Mouse (Mus musculus) E14TG2a.4 (cell line): ENCODE data around the gene B4galnt3.
A peak's percentile ranks its signal among the peaks of the same experiment; 100 is the strongest.

Experiments
- H3K27me3 ChIP-seq: 2 replicates; pipeline ENCODE4 v1.6.1; 2014; ENCODE audit warnings: low read length, control low read depth; ENCODE audit not compliant: insufficient read depth
- H3K36me3 ChIP-seq: 2 replicates; pipeline ENCODE4 v1.6.1; 2014; ENCODE audit warnings: low read length, control low read depth; ENCODE audit not compliant: insufficient read depth
- H3K4me1 ChIP-seq: replicated peaks from 2 replicates; pipeline ENCODE4 v1.6.1; 2014; ENCODE audit warnings: low read depth, low read length, control low read depth
- H3K4me3 ChIP-seq: replicated peaks from 2 replicates; pipeline ENCODE4 v1.5.1; 2014; ENCODE audit warnings: mild to moderate bottlenecking, low read length
- H3K9me3 ChIP-seq: 2 replicates; pipeline ENCODE4 v1.6.1; 2014; ENCODE audit warnings: low read length, control low read depth
- CTCF ChIP-seq: conservative IDR thresholded peaks from 2 replicates; pipeline ENCODE4 v1.5.1; 2014; ENCODE audit warnings: low read length
- NANOG ChIP-seq: IDR thresholded peaks from 2 replicates; pipeline ENCODE4 v1.6.1; 2014; ENCODE audit warnings: borderline replicate concordance, low read length, mixed read lengths
- POU5F1 ChIP-seq: IDR thresholded peaks from 2 replicates; pipeline ENCODE4 v1.6.1; 2014; ENCODE audit warnings: low read length, borderline replicate concordance

Gene B4galnt3

DNA sequence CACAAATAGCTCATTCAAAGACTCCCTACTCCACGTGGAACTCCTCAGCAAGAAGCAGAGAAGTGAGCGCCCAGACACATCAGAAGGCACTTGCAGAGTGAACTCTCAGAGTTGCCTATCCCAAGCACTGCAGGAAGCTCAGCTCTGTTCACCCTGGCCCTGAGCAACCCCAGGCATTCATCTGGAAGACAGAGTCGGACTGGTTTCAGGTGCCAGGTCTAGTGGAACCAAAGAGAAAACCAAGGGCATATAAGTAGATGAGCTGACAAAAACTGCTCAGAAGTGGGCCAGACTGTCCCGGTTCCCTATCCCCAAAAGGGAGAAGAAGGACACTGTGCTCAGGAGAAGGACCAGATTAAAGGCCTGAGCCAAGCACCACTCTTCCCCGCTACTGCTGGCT is 44.5 kb downstream of the B4galnt3 start:
- H3K27me3 ChIP-seq: no peaks in the 10 kb centered on the region
- peaks cover 14% of the 10 kb centered on the region for H3K4me1 ChIP-seq
- peaks cover 25% of the 10 kb centered on the region for H3K36me3 ChIP-seq
- TF ChIP-seq POU5F1 (no peak), CTCF (no peak), NANOG (no peak)
- no peak overlapping the region for H3K4me3 ChIP-seq
- no peaks in the 10 kb centered on the region for H3K9me3 ChIP-seq

- no peaks in the 10 kb centered on the region for H3K27me3 ChIP-seq
- peaks cover 25% of the 10 kb centered on the region for H3K36me3 ChIP-seq
- H3K4me1 ChIP-seq: peaks cover 16% of the 10 kb centered on the region
- no peak for TF ChIP-seq CTCF
- TF ChIP-seq NANOG: no peak
- no peak for TF ChIP-seq POU5F1
- no peaks in the 10 kb centered on the region for H3K9me3 ChIP-seq
- H3K4me3 ChIP-seq: no peak overlapping the region
These were observed 47.7 kb downstream of the B4galnt3 start for GRCm38 (mm10) chr6:120246676-120247075.

- H3K4me1 ChIP-seq: peaks cover 26% of the 10 kb centered on the region
- no peaks in the 10 kb centered on the region for H3K27me3 ChIP-seq
- TF ChIP-seq POU5F1 (no peak), NANOG (no peak), CTCF (no peak)
- H3K9me3 ChIP-seq: no peaks in the 10 kb centered on the region
- H3K4me3 ChIP-seq: no peak overlapping the region
- peaks cover 17% of the 10 kb centered on the region for H3K36me3 ChIP-seq
These were observed 51.1 kb downstream of the B4galnt3 start for GRCm38 (mm10) chr6:120243250-120243649.

- no peaks in the 10 kb centered on the region for H3K9me3 ChIP-seq
- TF ChIP-seq NANOG: no peak
- H3K4me3 ChIP-seq: no peak overlapping the region
- peaks cover 22% of the 10 kb centered on the region for H3K36me3 ChIP-seq
- no peaks in the 10 kb centered on the region for H3K27me3 ChIP-seq
- peaks cover 29% of the 10 kb centered on the region for H3K4me1 ChIP-seq
These were observed 51.8 kb downstream of the B4galnt3 start for GRCm38 (mm10) chr6:120242530-120242929.

- peaks cover 22% of the 10 kb centered on the region for H3K36me3 ChIP-seq
These were observed 52.9 kb downstream of the B4galnt3 start for GRCm38 (mm10) chr6:120241453-120241852.

DNA sequence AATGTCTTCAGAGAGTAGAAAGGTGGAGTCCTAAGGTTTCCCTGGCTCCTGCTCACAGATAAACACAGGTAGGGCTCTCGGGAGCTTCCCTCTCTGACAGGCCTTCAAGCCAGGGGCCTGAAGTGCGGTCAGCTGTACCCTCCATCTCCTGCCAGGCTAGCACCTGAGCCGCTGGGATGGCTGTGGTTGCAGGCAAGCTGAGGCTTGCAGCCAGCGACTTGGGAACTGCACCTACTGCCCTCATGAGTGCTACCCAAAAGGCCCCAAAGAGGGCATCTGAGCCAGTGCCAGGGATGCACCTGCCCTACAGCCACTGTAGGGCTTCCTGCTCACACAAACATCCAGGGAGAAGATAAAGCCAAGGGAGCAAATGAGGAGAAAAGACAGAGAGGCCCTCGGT is 53.9 kb downstream of the B4galnt3 start:
- H3K4me3 ChIP-seq: no peak overlapping the region; the same call in 1 of the 2 replicates
- TF ChIP-seq NANOG (no peak), CTCF (no peak), POU5F1 (no peak)

More at GRCm38 (mm10) chr6:120241453-120241852, 52.9 kb downstream of the B4galnt3 start:
- Histone ChIP-seq H3K9me3 (no peaks in the 10 kb centered on the region), H3K4me1 (peaks cover 39% of the 10 kb centered on the region), H3K4me3 (no peak overlapping the region), H3K27me3 (no peaks in the 10 kb centered on the region)
- TF ChIP-seq POU5F1 (no peak), CTCF (no peak), NANOG (no peak)

DNA sequence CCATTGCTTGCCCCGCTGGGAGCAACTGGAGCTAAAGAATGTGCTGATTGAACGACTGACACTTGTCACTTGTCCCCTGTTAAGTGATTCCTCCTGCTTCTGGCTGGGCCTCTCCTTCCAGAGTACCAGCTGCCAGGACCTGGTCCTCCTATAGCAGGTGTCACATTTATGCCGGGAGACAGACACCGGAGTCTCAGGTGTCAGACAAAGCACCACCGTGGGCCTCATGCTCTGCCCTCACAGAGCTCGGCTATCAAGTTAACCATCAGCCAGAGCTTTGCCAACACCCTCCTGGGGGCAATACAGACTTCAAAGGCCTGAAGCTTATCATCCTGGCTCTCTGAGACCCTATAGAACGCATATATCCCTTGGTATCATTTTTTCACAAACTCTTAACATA is 58.5 kb downstream of the B4galnt3 start:
- Histone ChIP-seq H3K27me3 (no peaks in the 10 kb centered on the region), H3K9me3 (no peaks in the 10 kb centered on the region), H3K4me1 (peaks cover 77% of the 10 kb centered on the region), H3K4me3 (peak overlapping the region; percentile 7; the same call in 1 of the 2 replicates), H3K36me3 (peaks cover 30% of the 10 kb centered on the region)
- TF ChIP-seq NANOG (0 out of 2 replicates have a peak, but pooled peaks have one; percentile 0), CTCF (no peak), POU5F1 (no peak)

More for the DNA sequence above, 53.9 kb downstream of the B4galnt3 start:
- Histone ChIP-seq H3K36me3 (peaks cover 22% of the 10 kb centered on the region), H3K4me1 (peaks cover 49% of the 10 kb centered on the region), H3K9me3 (no peaks in the 10 kb centered on the region), H3K27me3 (no peaks in the 10 kb centered on the region)

- TF ChIP-seq POU5F1 (no peak), CTCF (no peak), NANOG (no peak)
- no peaks in the 10 kb centered on the region for H3K27me3 ChIP-seq
- no peaks in the 10 kb centered on the region for H3K9me3 ChIP-seq
- peaks cover 92% of the 10 kb centered on the region for H3K4me1 ChIP-seq
- no peak overlapping the region for H3K4me3 ChIP-seq
- peaks cover 34% of the 10 kb centered on the region for H3K36me3 ChIP-seq
These were observed 61.5 kb downstream of the B4galnt3 start for GRCm38 (mm10) chr6:120232885-120233284.

DNA sequence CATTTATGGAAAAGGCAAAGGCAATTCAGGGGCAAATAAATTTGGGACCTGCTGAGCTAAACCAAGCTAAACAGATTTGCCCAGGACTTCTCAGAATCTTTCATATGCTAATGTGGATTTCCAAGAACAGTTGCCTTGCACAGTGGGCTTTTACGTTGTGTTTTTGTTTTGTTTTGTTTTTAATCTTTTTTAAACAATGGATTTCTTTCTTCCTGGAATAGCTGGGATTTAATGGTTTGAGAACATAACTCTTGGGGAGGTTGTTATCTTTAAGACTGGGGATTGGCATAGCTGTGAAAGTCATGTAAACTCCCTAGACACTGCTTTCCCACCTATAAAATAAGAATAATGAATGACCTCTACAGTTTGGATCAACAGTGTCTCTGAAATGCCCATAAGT is 63.9 kb downstream of the B4galnt3 start:
- Histone ChIP-seq H3K27me3 (no peaks in the 10 kb centered on the region), H3K9me3 (no peaks in the 10 kb centered on the region), H3K36me3 (peaks cover 47% of the 10 kb centered on the region), H3K4me3 (no peak overlapping the region), H3K4me1 (peaks cover 86% of the 10 kb centered on the region)
- TF ChIP-seq NANOG (peak; percentile 76), POU5F1 (no peak)

DNA sequence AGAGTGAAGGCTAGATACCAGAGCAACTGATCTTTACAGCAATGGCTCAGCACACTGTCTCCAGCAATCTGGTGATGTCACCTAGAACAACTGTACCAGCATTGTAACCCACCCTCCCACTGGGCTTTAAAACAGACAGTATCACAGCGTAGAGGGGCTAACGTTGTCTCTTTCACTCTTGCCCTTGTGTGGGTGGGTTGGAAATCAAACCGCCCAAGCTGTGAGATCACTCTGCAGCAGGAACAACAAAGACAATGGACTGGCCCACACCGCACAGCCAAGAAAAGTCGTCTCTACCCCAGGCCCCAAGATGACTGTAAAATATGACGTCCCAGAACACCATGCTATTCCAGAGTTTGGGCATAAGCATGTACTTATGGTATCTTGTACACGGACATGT is 64.6 kb downstream of the B4galnt3 start:
- Histone ChIP-seq H3K36me3 (peaks cover 53% of the 10 kb centered on the region), H3K4me3 (no peak overlapping the region), H3K27me3 (no peaks in the 10 kb centered on the region), H3K4me1 (peaks cover 86% of the 10 kb centered on the region), H3K9me3 (no peaks in the 10 kb centered on the region)
- TF ChIP-seq NANOG: peak; percentile 19; the same call in 1 of the 2 replicates
- no peak for TF ChIP-seq CTCF
